Mouse (Mus musculus): ENCODE measurements at regions not wholly inside any gene's neighbourhood (a gene's known extent, or its start where the extent isn't known, plus 50 kb on each side); places are given as distances from the start of the nearest gene placed in this dataset.

GRCm38 (mm10) chr7:136056876-136057484, 340.8 kb upstream of the Mki67 start:
- no peak for DNase-seq

- DNase-seq, result no peak
Observed at GRCm38 (mm10) chr7:136058319-136058718, 342.2 kb upstream of the Mki67 start.

DNA sequence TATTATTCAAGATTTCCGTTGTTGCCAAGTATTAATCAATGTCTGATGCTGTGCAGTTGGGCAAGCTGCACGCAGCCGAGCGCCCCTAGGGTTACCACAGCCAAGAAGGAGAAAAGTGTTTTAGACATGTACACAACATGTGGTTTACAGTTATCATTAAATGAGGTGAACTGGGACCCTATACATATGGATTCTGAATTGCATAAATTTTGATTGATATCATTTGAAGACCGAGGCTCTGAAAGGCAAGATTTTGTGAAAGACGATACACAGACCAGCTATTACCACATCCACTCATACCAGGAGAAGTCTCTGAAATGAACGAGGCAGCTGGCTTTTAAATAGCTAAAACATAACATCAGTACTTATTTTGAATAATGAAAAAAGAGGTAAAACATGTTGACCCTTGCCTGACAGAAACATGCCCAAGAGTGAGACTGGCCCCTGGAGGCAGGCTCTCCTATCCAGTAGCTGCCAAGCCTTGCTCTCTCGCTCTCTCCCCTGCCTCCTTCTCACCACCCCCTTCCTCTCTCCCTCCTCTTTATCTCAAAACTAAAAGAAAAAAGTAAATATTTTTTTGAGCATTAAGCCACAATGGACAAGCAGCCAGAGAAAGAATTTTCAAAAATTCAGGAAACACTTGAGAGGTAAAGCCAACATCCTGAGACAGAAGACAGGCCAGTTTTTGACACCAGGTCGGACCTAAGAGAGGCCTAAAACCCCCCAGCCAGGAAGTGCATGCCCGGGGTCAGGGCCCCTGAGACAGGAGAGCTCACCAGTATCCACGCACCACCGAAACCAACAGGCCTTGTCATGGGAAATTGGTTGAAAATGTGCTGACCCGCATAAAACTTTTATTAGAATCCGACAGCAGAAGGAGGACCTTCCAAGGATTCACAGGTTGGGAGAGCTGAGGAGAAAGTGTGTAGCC, 342.9 kb upstream of the Mki67 start:
- DNase-seq, result no peak

GRCm38 (mm10) chr7:136059896-136060295, 343.7 kb upstream of the Mki67 start:
- DNase-seq, result no peak

- DNase-seq, result peak; percentile 17 to 26
Observed at GRCm38 (mm10) chr7:136060339-136061073, 344.3 kb upstream of the Mki67 start.

- no peak for DNase-seq
Observed at GRCm38 (mm10) chr7:136062658-136063057, 346.5 kb upstream of the Mki67 start.

DNA sequence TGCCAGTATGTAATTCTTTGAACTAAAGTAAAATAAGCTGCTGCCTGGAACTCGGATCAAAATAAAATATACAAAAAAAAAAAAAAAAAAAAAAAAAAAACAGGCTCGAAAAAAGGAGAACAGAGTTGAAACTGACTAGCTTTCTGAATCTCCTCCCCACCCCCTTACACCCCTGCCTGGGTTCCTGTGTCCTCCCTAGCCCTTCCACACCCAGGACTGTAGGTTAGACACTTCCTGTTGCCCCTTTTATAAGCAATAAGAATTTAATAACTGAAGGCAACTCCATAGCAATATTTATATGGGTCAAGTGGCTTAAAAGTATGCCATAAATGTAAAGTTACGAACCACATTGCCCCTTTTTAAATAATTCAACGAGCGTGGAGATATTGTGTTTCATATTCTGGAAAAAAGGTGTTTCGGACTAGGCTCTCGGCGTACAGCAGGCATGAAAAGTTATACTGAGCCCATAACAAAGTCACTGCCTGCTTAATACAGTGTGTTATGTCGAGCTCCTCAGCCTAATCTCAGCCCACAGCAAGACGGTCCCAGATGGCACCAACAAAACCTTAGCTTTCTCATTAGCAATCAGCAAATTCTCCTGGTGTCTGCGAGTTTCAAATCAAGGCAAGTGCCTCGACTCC, 349.0 kb upstream of the Mki67 start:
- no peak for DNase-seq

- no peak for DNase-seq
Observed at GRCm38 (mm10) chr7:136065679-136066055, 349.5 kb upstream of the Mki67 start.

GRCm38 (mm10) chr7:136070881-136071280, 354.7 kb upstream of the Mki67 start:
- no peak for DNase-seq

- no peak for DNase-seq
Observed at GRCm38 (mm10) chr7:136071331-136071730, 355.2 kb upstream of the Mki67 start.

GRCm38 (mm10) chr7:136073265-136073799, 357.2 kb upstream of the Mki67 start:
- DNase-seq, result no peak

GRCm38 (mm10) chr7:136074043-136074442, 357.9 kb upstream of the Mki67 start:
- no peak for DNase-seq

GRCm38 (mm10) chr7:136081534-136082252, 365.5 kb upstream of the Mki67 start:
- DNase-seq, result no peak

DNA sequence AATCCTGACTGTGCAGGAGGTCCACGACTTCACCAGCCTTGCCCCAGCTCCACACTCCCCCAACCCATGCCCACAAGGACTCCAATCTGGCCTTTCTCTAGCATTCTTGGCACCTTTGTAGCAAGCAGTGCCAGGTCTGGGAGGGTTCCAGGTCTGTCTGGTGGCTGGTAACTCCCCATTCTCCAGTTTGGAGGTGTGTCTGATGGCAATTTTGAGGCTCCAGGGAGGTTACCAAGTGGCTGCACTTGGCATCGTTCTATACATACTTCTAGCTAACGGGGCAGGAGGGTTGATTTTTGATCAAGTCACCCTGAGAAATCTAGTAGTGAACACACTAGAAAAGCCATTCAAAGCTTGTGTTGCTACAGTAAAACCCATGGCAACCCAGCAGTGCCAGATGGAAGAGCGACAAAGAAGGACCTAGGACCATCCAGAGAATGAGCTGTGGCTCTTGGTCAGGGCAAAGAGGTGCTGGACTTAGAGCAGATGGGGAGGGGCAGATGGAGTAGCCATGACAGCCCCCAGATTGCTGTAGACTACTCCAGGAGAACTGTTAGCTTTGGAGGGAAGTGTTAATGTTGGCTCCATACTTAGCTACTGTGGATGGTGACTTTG, 366.2 kb upstream of the Mki67 start:
- peak; percentile 5 to 11 for DNase-seq

GRCm38 (mm10) chr7:136083005-136083404, 366.8 kb upstream of the Mki67 start:
- DNase-seq, result no peak

DNA sequence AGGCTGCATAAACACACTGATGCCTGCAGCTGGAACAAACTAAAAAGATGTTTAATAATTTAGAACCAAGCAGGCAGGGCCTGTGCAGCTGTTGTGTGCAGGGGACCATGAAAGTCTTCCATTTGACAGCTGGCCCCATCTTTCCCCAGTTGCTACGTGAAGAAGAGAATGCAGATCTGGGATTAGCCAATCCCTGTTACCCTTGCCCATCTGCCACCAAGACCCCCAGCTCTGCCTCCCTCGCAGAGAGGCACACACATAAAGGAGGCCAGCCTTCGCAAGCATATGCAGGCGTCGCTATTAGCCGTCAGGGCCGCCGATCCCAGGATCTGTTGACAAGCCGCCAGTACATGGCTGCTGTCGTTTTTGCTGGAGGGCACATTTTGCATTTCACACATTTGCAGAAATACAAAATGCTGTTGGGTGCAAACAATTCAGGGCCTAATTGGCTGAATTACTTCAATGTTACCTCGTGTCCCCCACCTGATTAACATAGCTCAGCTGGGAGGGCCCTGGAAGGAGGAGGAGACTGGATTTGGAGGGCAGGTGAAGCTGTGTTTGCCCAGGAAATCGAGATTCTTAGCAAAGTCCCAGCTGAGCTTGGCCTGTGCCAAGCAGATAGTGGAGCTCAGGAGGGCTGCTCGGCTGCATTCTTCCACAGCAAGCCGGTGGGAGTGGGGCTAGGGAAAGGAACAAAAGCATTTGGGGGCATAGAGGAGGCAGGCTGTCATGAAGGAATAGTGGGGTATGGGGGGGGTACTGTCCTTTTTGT, 367.6 kb upstream of the Mki67 start:
- DNase-seq, result no peak

GRCm38 (mm10) chr7:136088785-136089184, 372.6 kb upstream of the Mki67 start:
- DNase-seq, result no peak

- DNase-seq, result no peak
Observed at GRCm38 (mm10) chr7:136094681-136095360, 378.7 kb upstream of the Mki67 start.

- DNase-seq, result no peak
Observed at GRCm38 (mm10) chr7:136104021-136104420, 387.9 kb upstream of the Mki67 start.

GRCm38 (mm10) chr7:136112163-136112562, 396.0 kb upstream of the Mki67 start:
- DNase-seq, result no peak

All from cerebellum, adult 18-20 months (tissue).